Mouse (Mus musculus) B cell, adult 2 months (primary cell): ENCODE results near the gene Crebbp.
"Not testable (repeated sequence)": the region's sequence is repeated elsewhere in the genome, so short reads cannot be mapped to it uniquely, and the experiment has no call there.

Experiments used
- DNase-seq, 2 experiments: peaks; one replicate each; pipeline ENCODE4 v3.0.0; 2022

Crebbp gene

DNA sequence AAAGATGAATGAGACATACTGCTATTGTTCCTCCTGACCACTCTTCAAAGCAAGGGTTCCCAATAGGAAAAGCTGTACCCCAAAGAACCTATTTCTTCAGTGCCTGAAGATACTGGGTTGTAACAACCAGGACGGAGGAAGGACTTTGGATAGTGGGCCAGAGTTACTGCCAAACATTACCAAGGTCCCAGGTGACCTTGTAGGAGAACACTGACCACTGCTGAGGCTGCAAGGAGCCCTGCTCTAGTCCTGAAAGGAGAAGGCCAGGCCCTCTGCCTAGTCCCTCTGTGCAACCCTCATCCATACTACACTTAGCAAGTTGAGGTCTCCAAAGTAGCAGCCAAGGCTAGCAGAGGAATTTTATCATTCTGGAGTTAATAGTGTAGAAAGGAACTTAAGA is 60.7 kb downstream of the Crebbp start:
- no peak for DNase-seq

DNA sequence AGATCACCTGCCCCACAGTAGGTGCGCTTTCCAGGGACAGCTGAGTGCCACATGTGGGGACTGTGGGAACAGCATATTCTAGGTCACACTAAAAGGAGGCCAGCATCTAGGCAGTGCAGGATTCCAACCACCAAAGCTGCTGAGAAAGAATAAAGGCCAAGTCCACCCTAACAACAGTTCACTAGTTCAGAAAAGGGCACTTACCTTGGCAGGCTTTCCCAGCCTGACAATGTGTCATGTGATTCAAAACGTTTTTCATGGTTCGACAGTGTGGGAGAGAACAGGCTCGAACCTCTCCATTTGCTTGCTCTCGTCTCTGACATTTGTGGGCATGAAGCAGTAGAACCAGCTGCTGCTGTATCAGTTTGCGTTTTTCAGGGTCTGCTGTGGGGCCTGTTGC is 75.3 kb downstream of the Crebbp start:
- no peak for DNase-seq

DNA sequence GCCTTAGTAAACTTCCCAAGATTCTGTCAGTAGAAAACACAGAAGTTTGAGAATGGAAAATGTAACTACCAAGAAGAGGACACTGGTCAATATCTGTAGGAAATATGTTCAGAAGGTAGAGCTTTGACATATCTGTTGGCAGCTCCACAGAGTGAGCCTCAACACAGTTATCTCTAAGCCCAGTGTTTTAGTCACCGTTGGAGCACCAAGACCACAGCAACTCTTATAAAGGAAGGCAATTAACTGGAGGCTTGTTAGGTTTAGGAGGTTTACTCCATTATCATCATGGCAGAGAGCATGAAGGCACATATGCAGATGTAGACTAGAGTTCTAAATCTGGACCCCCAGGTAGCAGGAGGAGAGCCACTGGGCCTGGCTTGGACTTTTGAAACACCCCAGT is 80.0 kb downstream of the Crebbp start:
- no peak for DNase-seq

DNA sequence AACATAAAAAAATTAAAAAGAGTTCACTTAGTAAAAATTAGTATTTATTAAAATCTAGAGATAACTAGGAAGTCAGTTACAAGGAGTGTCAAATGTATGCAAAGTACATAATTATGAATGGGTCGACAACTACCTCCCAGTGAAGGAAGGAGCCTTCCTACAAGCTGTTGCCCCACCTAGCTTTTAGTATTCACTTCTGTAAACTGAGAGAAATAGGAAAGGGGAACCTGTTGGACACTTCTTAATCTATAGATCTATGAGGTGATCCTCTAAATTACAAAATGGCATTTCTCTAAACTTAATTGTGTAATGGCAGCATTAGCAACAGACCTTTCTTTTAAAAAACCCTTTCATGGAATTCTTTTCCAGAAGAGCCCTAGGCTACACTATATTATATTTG is 84.9 kb downstream of the Crebbp start:
- no peak for DNase-seq

DNA sequence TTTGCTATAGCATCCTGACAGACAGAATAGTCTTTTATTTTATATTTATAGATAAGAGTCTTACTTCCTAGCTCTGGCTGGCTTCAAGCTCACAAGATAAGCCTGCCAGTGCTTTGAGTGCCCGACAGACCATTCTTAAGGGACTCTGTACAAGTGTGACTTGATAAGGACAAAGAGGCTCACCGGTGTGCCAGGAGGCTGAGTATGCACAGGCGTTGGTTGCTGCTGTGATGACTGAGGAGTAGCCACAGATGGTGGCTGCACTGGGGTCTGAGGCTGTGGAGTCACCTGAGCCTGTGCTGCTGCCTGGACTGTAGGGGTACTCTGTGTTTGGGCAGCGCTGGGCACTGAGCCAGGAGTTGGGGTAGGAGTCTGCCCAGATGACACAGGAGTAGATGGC is 96.7 kb downstream of the Crebbp start:
- DNase-seq, result no peak

DNA sequence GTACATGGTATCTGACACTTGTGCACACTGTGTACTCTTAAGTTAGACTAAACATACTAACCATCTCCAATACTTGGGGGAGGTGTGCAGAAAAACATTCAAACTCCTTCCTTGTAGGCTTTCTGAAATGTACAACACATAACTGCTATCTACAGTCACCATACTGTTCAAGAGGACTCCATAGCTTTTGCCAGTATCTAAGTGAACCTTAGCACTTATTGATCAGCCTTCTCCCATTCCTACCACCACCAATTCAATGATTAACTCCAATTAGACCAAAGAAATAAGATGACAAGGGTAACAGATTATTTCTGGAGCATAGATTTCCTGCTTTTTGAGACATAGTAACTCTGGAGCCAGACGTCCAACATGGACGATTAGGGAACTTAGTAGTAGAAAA is 113.4 kb downstream of the Crebbp start:
- DNase-seq, result no peak

DNA sequence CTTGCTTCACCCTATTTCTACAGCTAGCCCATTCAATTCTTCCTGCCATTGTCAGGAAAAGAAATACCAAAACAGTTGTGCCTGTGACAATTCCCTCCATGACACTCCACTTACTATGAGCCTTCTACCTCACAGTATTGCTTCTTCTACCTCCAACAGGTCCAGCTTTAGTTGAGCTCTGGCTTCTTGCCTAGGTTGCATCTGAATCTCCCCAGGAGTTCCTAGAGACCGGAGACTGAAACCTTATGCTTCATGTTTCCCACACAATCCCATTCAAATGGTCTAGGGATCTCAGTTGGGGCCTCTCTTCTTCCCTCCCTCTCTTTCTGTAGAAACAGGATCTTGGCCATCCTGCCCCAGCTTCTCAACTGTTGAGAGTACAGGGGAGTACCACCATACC is 116.3 kb downstream of the Crebbp start:
- no peak for DNase-seq

DNA sequence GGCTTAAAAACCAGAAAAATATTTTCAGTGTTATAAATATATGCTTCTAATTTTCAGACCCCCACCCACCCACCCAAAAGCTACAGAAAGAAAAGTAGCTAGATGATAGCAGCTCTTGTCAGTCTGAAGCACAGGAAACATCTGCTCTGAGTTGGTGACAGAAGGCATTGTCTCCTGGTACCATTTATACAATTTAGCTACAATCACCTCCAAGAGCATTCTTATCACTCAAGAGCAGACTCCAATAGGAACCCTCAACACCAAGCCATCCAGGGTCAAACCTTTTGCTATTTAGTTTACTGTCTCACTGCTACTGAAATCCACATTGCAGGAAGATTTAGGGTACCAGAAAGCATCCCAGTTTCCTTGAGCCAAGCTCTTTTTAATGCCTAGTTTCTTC is 116.9 kb downstream of the Crebbp start:
- no peak for DNase-seq

DNA sequence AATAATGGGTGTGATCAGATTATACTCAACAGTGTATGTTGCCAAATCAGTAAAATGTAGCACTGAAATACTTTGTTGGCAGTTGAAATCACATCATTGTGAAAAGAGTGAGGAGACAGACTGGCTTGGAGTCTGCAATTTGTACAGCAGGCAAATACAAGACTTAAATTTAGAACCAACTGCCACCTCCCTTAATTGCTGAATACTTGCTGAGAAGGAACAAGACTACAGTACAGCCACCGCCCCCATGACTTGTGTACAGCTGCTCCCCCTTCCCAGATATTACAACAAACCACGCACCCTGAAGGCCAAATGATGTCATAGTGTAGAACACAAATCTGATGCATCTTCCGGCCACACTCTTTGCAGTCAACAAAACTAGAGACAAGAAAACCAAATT is 117.7 kb downstream of the Crebbp start:
- no peak for DNase-seq

DNA sequence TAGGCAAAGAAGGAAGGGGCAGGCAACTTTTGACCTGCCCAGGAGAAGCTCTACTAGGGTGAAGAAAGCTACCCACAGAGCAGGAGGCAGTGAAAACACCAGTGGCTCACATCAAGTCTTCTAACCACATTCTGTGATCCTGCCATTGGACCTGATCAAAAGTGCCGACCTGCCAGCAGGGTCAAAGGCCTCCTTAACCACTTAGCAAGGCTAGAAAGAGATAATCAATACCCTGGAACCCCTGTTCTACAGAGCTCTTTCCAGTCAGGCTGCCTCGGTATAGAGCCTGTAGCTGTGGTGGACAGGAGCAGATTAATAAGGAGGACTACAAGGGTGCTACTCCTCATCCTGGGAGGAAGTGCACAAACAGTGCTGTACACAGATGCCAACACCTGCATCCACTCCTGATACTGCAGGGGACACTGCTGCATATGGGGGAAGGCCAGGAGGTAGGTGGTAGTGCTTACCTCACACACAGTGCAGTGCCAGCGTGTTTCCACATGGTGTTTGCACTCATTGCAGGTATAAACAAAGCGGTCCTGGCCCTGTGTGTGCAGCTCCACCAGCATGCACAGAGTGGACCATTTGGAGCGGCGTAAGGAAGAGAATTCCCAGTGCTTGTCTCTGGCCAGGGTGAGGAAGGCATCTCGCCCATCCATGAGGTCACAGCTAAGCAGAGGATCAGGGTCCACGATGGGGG is 126.4 kb downstream of the Crebbp start:
- no peak for DNase-seq

DNA sequence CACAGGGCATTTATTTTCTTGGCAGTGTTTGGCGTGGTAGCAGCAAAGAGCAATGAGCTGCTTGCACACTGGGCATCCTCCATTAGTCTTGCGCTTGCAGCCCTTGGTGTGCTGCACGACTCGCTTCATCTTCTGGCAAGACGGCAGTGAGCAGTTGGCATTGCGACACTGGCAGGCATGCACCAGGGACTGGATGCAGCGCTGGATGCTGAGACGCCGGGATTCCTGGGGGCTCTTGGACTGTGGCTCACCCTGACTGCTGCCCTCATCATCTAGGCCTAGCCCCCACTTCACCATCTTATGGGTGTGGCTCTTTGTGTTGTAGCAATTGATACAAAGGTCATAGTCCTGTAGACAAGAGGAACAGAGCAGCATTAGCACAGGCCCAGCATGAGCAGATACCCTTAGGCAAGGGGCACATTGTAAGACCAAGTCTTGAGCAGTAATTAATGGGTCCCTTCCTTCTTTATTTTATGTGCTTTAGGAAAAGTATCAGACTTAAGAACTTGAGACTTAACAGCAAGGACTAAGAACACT is 127.9 kb downstream of the Crebbp start:
- no peak for DNase-seq

DNA sequence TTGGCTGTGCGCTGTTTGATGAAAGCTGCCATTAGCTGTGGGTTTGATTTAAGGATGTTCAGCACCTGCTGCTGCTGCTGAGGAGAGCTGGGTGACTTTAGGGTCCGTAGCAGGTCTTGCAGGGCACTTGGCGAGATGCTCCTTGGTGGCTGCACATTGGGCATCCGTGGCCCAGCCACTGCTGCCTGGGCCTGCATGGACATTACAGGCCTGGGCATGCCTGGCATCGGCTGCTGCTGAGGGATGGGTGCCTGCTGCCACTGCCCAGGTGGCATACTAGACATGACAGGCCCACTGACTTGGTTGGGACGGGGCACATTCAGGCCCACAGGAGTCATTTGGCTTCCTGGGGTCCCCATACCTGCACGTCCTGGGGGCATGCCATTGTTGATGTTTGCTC is 128.7 kb downstream of the Crebbp start:
- DNase-seq, result no peak

DNA sequence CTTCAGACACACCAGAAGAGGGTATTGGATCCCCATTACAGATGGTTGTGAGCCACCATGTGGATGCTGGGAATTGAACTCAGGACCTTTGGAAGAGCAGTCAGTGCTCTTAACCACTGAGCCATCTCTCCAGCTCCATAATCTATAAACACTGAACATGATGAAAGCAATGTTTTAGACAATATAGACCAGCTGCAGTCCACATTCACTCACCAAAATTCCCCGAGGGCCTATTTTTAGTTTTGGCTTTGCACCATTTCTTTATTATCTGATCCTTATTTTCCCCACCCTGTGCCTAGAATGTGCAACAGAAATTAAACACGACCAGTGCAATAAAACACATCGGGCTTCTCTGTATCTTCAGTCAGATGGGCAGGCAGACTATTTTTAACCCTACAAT is 133.4 kb downstream of the Crebbp start:
- not testable (repeated sequence) for DNase-seq

DNA sequence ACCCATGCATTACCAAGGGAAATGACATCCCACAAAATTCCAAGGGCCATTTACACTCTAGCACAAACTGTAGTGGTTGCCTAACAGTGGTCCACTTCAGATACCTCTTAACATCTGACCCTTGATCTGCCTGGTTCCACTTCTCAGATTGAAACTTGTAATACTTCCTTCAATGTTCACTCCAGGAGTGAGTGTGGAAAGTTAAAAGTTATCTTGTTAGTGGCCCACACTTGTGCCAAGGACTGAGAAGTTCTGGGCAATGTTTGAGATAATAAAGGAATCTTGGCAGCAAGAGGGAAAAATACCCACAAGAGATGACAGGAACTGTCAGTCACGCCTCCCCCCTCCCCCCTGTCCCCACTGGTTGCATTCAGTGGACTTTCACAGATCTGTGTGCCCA is 134.1 kb downstream of the Crebbp start:
- DNase-seq, result no peak

DNA sequence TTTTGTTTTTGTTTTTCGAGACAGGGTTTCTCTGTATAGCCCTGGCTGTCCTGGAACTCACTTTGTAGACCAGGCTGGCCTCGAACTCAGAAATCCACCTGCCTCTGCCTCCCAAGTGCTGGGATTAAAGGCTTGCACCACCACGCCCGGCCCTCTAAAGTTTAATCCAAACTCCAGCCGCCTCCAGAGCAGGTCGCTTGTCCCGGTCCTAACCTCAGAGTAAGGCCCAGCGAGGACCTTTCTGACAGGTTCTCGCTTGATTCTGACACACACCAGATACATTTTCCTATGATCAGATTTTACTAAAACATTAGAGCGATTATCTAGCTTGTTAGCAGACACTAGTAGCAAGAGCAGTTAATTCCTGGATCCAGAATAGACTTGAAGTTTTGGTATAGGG is 135.5 kb downstream of the Crebbp start:
- DNase-seq, result peak in 1 of 2 experiments; percentile 20

DNA sequence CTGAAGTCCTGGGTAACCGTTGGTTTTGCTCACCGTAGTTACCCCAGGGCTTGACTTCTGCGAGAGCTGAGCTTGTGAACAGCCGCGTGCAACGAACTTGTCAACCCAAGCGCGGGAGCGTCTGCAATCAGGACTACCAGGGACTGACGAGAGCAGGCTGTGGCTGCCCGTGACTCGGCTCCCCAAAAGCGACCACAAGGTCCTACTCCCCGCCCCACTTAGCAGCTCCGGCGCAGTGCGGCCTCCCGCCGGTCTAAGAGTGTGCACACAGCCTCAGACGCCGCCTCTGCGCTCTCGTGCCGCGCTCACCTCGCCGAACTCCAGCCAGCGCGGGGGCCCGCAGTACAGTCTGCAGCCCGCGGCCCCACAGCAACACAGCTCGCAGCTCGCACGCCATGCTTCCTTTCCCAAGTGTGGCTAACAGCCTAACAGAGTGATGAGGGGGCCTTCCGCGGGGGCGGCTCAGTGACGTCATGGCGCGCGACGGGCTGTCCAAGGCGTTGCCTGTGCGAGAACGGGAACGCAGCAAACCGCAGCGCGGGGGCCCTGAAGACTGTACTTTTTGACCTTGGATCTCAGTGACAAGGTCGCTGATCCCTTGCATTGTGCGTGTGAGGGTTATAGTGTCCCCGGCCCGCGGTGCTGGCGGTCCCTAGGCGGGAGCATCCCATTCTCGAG is 136.3 kb downstream of the Crebbp start, which contains the start of gene Trap1:
Gene Trap1 (minus strand): TSS at position 444 of the 678 bp plus-strand sequence.
- DNase-seq, result peak; percentile 98

DNA sequence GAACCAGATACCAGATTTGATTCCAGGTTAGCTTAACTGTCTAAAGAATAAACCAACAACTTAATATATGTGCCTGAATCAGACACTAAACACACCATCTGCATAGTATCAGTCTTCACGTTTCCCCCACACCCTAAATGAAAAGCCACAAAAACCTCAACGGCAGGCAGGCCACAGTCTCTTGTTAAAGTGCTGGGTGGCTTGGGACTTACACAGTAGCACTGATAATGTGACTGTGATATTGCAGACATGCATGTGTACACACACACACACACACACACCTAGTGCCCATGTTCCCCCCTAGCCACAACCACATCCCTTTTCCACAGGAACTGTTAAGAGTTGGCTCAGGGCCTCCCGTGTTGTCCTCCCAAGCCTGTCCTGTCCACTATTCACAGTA is 139.0 kb downstream of the Crebbp start:
- DNase-seq, result no peak

DNA sequence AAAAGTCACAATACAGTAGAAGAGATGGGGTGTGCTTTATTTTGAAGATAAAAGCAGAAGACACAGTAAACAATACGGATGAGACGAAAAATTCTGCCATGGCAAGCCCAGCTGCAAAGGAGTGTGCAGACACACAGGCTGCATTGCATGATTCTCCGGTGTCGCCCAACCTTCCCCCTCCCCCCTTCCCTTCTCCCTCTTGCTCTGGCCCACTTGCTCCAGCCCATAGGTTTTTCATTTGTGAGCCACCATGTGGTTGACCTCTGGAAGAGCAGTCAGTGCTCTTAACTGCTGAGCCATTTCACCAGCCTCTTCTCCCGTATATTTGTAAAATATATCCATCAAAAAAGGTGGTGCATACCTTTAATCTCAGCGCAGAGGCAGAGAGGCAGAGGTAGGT is 139.5 kb downstream of the Crebbp start:
- no peak for DNase-seq

DNA sequence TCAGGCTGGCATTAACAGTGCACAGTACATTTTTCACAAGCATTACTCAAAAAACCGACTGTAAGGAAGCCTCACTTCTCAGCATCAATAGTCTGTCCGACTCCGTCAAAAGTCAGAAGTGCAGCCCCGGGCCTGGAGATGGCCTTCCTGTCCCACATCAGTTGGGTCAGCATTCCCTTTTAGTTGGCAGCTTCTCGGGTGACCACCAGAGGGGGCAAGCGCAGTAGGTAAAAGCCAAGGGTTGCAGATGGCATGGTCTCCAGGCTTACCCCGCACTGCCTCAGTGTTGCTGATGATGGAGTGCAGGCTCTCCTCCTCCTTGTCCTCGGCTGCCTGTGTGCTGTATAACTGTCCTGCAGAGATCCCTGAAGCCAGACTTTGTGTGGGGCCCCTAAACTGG is 145.2 kb downstream of the Crebbp start:
- peak; percentile 77 to 79 for DNase-seq

DNA sequence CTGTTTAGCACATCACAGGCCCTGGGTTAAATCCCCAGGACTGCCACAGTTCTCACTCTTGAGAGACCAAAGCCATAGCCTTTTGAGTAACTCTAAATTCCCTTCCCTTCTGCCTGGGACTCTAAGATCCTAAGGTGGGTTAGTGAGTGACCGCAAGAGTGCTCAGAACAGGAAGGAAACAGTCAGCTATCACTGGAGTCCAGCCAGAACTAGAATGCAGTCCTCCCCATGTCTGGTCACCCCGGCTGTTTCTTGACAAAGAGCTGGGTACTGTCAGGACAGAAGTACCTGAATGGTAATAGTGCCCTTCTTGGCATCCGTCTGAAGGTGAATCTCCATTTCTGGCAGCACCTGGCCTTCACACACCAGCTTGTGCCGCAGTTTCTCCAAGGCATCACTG is 148.9 kb downstream of the Crebbp start:
- DNase-seq, result no peak

DNA sequence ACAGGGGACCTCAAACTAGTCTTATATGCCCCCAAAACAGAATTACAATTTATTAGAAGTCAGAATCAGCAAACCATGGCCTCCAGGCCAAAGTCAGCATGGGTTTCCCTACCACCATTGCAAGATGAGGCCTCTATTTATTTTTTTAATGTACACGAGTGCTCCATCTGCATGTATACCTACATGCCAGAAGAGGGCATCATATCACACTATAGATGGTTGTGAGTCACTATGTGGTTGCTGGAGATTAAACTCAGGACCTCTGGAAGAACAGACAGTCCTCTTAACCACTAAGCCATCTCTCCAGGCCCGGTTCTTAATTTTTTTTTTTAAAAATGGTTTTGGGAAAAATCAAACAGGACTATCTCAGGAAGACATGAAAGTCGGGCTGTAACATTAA is 160.0 kb downstream of the Crebbp start:
- no peak for DNase-seq

DNA sequence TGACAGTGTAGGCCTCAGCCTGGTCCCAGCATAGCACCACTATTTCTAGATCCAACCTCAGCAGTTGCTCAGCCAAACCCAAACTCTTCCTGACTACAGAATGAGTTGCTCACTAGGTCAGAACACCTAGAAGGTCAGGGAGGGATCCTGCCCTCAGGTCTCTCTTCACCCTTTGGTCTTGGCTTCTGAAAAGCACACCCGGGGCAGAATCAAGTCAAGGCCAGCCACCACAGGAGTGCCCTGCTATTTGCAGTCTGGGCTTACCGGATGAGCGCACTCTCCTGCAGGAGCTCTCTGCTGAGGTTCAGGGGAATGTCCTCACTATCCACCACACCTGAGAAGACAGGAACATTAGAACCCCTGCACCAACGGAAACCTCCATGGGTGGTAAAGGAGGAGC is 161.2 kb downstream of the Crebbp start:
- no peak for DNase-seq

DNA sequence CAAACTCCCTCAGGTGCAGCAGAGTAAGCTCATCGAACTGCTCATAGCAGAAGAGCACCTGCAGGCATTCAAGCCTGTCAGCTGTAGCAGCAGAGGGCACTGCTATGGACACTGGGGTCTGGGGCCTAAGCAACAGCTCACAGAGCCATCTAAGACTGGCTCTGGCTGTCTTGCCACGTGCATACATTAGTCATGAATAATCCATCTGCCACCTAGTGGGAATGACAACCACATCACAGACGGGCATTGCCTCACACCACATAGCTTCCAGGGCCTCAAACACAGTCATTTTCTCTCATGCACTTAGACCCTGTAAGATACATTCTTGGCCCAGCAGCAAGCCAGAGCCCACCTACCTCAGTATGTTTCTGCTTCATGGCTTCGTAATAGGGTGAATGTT is 168.3 kb downstream of the Crebbp start:
- DNase-seq, result no peak

DNA sequence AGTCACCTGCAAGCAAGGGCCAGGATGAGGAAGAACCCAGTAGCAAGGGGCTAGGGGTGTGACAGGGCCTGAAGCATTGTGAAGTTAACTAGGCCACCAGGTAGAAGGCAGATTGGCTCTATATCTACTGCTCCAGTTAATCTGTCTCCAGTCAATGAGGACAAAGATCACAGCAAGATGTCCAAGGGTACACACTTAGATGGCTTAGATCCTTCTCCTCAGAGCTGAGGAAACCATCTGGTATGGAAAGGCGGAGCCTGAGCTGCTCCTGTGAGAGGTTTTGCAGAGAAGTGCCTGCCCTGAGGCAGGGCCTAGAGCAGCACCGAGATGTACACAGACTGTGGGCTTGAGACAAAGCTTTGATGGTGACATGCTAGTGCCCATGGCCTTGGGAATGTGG is 169.7 kb downstream of the Crebbp start:
- DNase-seq, result no peak

DNA sequence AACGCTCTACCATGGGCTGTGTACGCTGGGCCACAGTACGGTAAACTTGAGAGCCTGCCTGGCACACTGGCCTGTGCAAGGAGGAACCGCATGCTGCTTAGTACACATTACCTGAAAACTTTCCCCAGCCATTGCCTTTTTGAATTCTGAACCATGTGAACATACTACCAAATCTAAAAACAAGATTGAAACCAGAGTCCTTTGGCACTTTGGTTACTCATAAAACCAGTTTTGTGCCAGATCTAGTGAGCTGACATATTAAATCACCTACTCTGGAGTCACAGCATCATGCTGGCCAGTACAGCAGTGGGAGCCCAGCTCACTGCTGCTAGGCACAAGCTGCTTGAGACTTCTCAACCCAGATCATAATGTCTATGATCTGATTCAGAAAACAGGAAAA is 172.2 kb downstream of the Crebbp start:
- DNase-seq, result no peak
